Mouse (Mus musculus): ENCODE measurements around the gene Btbd8. TPM values are rescaled to one million over a fixed set of nuclear protein-coding genes. Genes with fewer than 3 reads are reported as not detected.

Btbd8 gene
- total RNA-seq (2021): 100 to 1,000 TPM; 105 to 115 TPM
- long read RNA-seq, full-length matches to known transcripts: 17 of 105 reads
- long read RNA-seq, partial matches to known transcripts: 65 of 105 reads
- long read RNA-seq, other reads (novel, unspliced or antisense): 23 of 105 reads

GRCm38 (mm10) chr5:107437464-107438281 lies at the start of gene Btbd8:
Gene Btbd8 (plus strand): TSS chr5:107437997.
- peak; percentile 86 to 95 for DNase-seq (ENCODE audit: low spot score in 2 of 2)

- no peak for DNase-seq (ENCODE audit: low spot score in 2 of 2)
Observed at GRCm38 (mm10) chr5:107389373-107389772, 48.4 kb upstream of the Btbd8 start.

- no peak for DNase-seq (ENCODE audit: low spot score in 2 of 2)
Observed at GRCm38 (mm10) chr5:107394437-107394836, 43.4 kb upstream of the Btbd8 start.

GRCm38 (mm10) chr5:107402436-107402835 lies 35.4 kb upstream of the Btbd8 start, which contains the start of gene Ephx4:
Gene Ephx4 (plus strand): TSS chr5:107402736.
- DNase-seq (ENCODE audit: low spot score in 2 of 2): no peak

- DNase-seq (ENCODE audit: low spot score in 2 of 2): peak; percentile 28 to 43
Observed at GRCm38 (mm10) chr5:107403011-107403946, 34.5 kb upstream of the Btbd8 start.

- DNase-seq (ENCODE audit: low spot score in 2 of 2): peak; percentile 62 to 81
Observed at GRCm38 (mm10) chr5:107403947-107404684, 33.7 kb upstream of the Btbd8 start.

GRCm38 (mm10) chr5:107405361-107405760 lies 32.4 kb upstream of the Btbd8 start:
- DNase-seq (ENCODE audit: low spot score in 2 of 2): peak; percentile 35 to 73

- no peak for DNase-seq (ENCODE audit: low spot score in 2 of 2)
Observed at GRCm38 (mm10) chr5:107410305-107410704, 27.5 kb upstream of the Btbd8 start.

- DNase-seq (ENCODE audit: low spot score in 2 of 2): peak in 1 of 2 experiments; percentile 49
Observed at GRCm38 (mm10) chr5:107411326-107411725, 26.5 kb upstream of the Btbd8 start.

- DNase-seq (ENCODE audit: low spot score in 2 of 2): no peak
Observed at GRCm38 (mm10) chr5:107412285-107412684, 25.5 kb upstream of the Btbd8 start.

- peak; percentile 50 to 80 for DNase-seq (ENCODE audit: low spot score in 2 of 2)
Observed at GRCm38 (mm10) chr5:107415098-107415497, 22.7 kb upstream of the Btbd8 start.

- no peak for DNase-seq (ENCODE audit: low spot score in 2 of 2)
Observed at GRCm38 (mm10) chr5:107421676-107422075, 16.1 kb upstream of the Btbd8 start.

- DNase-seq (ENCODE audit: low spot score in 2 of 2): no peak
Observed at GRCm38 (mm10) chr5:107431249-107431648, 6.5 kb upstream of the Btbd8 start, which contains the start of gene Lpcat2b. Gene Lpcat2b (plus strand): TSS chr5:107431549.

- DNase-seq (ENCODE audit: low spot score in 2 of 2): no peak
Observed at GRCm38 (mm10) chr5:107434001-107434400, 3.8 kb upstream of the Btbd8 start.

GRCm38 (mm10) chr5:107436185-107436584 lies 1.6 kb upstream of the Btbd8 start:
- DNase-seq (ENCODE audit: low spot score in 2 of 2): no peak

GRCm38 (mm10) chr5:107436587-107437209 lies 1.1 kb upstream of the Btbd8 start:
- no peak for DNase-seq (ENCODE audit: low spot score in 2 of 2)

- DNase-seq (ENCODE audit: low spot score in 2 of 2): no peak
Observed at GRCm38 (mm10) chr5:107438353-107438752, 556 bp downstream of the Btbd8 start.

GRCm38 (mm10) chr5:107441881-107442280 lies 4.1 kb downstream of the Btbd8 start:
- no peak for DNase-seq (ENCODE audit: low spot score in 2 of 2)

- DNase-seq (ENCODE audit: low spot score in 2 of 2): no peak
Observed at GRCm38 (mm10) chr5:107444251-107444650, 6.5 kb downstream of the Btbd8 start.

- DNase-seq (ENCODE audit: low spot score in 2 of 2): no peak
Observed at GRCm38 (mm10) chr5:107447977-107448376, 10.2 kb downstream of the Btbd8 start.
